Mouse (Mus musculus) E14TG2a.4 (cell line): ENCODE results near the gene Galnt10.

Experiments
- CTCF ChIP-seq: conservative IDR thresholded peaks from 2 replicates; pipeline ENCODE4 v1.5.1; 2014; ENCODE audit warnings: low read length
- NANOG ChIP-seq: IDR thresholded peaks from 2 replicates; pipeline ENCODE4 v1.6.1; 2014; ENCODE audit warnings: borderline replicate concordance, low read length, mixed read lengths

DNA sequence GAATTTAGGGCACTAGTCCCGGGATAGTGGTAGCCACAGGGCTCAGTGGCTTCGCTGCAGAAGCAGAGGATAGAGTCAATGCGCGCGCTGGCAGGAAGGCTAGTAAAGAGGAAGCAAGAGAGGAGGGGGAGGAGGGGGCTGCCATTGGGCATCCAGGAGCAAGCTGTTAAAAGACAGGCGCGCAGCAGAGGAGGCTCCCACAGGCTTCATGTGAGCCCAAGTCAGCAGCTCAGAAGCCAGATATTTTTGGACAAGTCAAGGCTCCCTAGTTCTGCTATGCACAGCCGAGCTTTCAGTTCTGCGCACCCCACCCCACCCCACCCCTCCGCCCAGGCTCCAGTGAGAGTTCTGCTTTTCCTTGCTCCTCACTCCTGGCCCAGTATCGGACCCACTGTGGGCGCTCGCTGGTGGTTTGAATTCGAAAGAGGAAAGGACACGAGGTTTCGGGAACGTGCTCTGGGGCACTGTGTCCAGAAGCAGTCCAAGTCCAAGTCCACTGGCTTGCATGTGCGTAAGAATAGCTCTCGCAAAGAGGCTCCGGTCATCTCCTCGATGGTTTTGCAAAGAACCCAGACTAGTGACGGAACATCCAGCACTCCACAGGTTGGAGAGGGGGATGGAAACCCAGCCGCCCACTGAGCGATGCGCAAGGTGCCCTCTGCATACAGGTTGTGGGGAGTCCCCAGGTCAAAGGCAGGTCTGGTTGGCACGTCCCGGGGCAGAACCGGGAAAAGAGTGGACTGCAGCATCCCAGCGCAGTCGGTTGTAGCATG lies 811 bp upstream of the Galnt10 start:
- TF ChIP-seq CTCF (no peak), NANOG (no peak)
